Mouse (Mus musculus) cerebellum, postnatal 36 days (tissue): ENCODE results near the gene Ptprh.
"Not testable (repeated sequence)": the region's sequence is repeated elsewhere in the genome, so short reads cannot be mapped to it uniquely, and the experiment has no call there.

Source experiments
- DNase-seq, 2 experiments: peaks; one replicate each; pipeline ENCODE4 v3.0.0; 2021 to 2022; ENCODE audit warnings: mixed read lengths in 2 of 2

The Ptprh gene

DNA sequence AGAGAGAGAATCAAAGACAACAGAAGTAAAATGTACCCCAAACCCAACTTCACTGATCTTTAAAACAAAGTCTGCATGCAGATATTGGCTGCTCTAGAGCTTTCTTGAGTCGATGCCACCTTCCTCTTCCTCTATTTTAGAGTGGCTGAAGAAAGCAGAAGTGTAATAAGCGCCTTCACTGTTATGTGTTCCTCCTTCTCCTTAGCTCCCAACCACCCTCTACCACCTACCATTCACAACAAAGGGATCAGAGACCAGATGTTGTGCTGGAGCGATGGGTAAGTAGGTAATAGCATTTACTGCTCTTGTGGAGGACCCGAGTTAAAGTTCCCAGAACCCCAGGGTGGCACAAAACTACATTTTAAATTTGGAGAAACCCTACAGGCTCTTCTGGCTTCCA is 6.8 kb downstream of the Ptprh start:
- not testable (repeated sequence) for DNase-seq

DNA sequence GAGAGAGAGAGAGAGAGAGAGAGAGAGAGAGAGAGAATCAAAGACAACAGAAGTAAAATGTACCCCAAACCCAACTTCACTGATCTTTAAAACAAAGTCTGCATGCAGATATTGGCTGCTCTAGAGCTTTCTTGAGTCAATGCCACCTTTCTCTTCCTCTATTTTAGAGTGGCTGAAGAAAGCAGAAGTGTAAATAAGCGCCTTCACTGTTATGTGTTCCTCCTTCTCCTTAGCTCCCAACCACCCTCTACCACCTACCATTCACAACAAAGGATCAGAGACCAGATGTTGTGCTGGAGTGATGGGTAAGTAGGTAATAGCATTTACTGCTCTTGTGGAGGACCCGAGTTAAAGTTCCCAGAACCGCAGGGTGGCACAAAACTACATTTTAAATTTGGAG is 22.4 kb downstream of the Ptprh start:
- DNase-seq = not testable (repeated sequence)

DNA sequence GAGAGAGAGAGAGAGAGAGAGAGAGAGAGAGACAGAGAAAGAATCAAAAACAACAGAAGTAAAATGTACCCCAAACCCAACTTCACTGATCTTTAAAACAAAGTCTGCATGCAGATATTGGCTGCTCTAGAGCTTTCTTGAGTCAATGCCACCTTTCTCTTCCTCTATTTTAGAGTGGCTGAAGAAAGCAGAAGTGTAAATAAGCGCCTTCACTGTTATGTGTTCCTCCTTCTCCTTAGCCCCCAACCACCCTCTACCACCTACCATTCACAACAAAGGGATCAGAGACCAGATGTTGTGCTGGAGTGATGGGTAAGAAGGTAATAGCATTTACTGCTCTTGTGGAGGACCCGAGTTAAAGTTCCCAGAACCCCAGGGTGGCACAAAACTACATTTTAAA is 31.5 kb downstream of the Ptprh start:
- not testable (repeated sequence) for DNase-seq

DNA sequence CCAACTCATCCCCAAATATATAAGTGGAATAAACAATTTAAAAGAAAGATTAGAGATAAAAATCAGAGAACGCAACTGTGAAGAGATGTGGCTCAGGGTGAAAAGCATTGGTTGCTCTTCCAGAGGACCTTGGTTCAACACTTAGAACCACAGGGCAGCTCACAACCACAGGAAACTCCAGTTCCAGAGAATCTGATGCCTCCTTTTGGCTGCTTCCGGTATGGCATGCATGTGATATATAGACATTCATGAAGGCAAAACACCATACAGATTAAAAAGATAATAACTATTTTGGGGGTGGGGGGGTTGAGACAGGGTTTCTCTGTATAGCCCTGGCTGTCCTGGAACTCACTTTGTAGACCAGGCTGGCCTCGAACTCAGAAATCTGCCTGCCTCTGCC is 41.2 kb downstream of the Ptprh start:
- no peak for DNase-seq

DNA sequence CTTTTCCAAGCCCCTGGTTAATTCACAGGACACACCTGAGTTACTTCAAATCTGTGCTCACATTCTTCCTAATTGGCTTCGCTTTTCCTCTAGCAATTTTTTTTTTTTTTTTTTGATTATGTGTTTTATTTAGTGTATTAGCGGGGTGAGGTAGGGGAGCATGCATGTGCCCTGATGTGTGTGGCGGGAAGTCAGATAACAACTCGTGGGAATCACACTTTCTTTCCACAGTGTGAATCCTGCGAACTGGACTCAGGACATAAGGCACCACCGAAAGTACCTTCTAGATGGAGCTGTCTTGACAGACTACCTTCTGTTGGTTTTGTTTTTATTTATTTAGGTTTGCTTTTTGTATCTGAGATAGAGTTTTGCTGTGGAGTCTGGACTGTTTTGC is 46.7 kb downstream of the Ptprh start:
- DNase-seq = no peak

DNA sequence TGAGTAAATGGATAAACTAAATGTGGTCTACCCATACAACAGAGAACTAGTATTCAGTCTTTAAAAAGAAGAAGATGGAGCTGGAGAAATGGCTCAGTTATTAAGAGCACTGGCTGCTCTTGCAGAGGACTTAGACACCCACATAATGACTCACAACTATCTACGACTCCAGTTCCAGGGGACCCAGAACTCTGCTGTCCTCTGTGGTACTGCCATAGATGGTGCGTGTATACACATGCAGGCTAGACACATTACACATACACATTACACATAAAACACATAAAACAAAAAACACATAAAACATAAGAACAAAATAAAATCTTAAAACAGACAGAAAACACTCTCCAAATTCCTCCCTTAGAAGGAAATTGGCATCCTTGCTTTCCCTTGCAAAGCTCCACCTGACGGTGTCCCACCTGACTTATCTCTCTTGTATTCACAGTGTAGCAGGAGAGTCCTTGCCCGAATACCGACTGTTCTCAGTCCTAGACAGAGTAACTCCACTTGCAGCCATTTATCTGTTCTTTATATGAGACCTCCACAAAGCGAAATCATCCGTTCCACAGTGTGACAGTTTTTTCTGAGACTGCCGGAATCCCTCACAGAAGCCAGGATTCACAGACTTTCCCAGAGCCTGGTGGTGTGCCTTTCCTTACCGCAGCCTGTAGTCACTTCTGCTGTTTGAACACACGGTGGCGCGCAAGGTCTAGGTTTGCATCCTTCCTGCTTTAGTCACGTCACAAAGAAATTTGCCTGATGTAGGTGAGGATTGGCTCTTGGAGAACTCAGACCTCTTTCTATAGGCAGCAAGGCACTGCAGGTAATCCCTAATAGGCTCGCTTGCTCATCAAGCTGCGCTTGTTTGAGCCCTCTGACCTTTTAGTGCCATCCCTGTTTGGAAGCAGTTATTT is 47.3 kb downstream of the Ptprh start:
- peak; percentile 80 to 84 for DNase-seq

DNA sequence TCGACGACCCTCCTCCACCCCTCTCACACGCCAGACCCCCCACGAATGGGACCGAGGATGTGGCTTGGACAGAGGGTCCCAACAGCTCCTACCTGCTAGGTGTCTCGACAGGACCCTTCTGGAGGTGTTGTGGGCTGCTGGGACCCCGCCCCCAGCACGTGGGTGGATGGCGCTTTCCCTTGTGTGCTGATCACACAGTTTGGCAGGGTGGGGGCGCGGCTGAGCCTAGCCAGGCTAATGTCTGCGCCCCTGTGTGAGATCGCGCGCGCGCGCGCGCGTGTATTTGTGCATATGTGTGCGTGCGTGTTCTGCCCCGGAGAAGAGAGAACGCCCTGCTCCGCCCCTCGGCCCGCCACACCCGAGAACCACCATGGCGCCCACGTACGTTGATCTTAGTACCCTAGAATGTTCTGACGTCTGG is 56.6 kb downstream of the Ptprh start, which contains the start of gene Syt5:
TSS of gene Syt5 (minus strand) at position 321 of the 421 bp plus-strand sequence.
- peak; percentile 19 to 40 for DNase-seq

DNA sequence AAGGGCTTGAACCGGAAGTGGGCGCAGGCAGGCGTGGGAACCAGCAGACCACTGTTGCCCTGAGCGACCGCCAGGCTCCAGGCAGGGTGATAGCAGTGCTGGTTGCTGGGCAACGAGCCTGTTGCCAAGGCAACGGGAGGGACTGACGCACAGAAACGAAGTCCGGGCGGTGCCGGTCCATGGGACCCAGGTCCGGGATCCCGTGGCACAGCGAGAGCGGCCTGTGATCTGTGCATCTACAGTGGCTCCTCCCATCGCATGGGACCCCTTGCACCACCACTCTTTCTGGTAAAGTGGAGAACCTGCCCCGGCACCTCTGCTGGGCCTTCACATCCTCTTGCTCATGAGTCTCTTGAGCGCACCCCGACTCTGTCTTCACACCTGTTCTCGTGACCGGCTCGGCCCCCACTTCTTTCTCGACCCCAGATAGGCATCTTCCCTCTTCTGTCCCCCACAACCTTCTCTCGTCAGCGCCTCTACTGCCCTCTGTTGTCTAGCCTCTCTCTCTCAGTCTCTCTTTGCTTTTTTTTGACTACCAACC is 57.2 kb downstream of the Ptprh start:
- DNase-seq = peak; percentile 85

DNA sequence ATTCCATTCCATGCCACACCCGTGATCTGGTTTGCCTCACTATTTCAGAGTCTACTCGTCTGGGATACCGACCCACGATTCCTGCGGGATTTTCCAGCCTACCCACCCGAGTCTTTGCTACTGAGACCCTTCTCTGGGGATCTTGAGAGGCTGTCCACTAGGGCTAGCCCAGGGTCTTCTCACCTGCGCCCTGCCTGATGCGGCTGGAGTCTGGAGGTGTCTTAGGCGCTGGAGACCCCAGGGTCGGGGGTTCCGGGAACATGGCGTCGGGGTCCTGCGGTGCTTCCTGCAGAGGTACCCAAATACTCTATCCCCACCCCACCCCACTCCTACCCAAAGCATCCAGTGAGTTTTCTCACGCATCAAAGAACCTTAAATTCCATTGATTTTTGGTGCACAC is 57.8 kb downstream of the Ptprh start:
- DNase-seq = no peak

DNA sequence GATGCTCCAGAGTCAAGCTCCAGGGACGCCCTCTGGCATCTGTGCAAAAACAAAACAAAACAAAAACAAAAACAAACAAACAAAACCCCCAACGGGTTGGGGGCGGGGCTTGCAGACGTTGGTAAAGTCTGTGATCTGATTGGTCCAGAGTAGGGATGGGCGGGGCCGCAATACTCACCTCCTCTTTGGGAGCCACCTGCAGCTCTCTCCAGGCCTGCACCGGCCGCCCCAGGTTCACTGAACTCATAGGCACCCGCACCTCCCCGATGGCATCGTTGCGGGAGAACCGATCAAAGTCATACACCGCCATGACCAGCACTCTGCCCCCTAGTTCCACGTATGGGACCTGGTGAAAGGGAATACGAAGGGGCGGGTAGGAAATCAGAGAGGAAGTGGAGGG is 61.8 kb downstream of the Ptprh start:
- no peak for DNase-seq

DNA sequence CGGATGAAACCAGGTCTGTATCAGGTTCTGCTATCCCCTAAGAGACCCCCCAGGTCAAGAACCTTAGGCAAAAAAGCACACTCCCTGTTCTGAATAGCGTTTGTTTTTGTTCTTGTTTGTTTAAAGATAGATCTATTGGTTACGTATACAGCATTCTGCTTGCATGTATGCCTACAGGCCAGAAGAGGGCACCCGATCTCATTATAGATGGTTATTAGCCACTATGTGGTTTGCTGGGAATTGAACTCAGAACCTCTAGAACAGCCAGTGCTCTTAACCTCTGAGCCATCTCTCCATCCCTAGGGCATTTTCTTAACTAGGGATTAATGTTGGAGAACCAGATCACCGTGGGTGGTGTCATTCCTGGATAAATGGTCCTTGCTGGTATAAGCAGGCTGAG is 62.5 kb downstream of the Ptprh start:
- no peak for DNase-seq

DNA sequence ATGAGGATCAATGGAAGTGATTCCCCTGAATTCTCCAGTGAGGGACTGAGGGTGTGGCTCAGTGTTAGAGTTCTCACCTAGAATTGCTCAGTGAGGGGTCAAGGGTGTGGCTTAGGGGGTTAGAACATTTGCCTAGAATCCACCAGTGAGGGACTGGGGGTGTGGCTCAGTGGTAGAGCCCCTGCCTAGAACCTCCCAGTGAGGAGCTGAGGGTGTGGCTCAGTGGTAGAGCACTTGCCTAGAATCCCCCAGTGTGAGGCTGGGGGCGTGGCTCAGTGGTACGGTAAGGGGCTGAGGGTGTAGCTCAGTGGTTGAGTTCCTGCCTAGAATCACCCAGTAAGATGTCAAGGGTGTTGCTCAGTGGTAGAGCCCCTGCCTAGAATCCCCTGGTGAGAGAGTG is 64.8 kb downstream of the Ptprh start:
- DNase-seq = no peak

DNA sequence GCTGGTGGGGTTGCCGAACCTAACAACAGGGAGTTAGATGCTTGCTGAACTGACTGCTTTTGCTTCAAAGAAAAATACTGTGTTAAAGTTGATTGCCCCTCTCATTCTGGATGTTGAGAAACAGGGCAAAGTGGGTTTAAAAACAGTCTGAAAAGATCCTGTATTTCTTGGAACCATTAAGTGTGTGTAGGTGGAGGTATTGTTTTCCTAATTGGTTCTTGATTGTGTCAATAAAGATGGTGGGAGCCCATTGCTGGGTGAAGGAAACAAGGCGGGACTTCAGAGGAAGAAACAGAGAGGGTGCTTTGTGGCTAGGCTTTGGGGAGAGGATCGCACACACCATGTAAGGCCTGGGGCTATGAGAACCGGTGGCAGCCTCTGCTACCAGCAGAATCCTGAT is 66.7 kb downstream of the Ptprh start:
- DNase-seq = no peak

DNA sequence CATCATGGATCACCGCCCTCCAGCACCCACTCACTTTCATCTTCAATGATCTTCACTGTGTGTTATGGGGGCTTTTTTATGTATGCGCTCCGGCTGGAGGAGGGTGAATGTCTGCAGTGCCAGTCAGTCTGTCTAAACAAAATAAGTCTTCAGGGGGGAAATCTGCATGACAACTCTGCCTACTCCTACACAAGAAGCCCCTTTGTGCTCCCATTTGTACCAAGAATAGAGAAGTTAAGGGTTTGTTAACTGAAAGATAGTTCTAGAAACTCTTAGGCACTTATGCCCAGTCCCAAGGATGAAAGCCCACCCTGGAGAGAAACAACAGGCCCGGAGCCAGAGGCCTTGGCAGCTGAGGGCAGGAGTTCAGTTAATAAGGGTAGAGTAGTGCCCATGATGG is 67.5 kb downstream of the Ptprh start:
- no peak for DNase-seq

DNA sequence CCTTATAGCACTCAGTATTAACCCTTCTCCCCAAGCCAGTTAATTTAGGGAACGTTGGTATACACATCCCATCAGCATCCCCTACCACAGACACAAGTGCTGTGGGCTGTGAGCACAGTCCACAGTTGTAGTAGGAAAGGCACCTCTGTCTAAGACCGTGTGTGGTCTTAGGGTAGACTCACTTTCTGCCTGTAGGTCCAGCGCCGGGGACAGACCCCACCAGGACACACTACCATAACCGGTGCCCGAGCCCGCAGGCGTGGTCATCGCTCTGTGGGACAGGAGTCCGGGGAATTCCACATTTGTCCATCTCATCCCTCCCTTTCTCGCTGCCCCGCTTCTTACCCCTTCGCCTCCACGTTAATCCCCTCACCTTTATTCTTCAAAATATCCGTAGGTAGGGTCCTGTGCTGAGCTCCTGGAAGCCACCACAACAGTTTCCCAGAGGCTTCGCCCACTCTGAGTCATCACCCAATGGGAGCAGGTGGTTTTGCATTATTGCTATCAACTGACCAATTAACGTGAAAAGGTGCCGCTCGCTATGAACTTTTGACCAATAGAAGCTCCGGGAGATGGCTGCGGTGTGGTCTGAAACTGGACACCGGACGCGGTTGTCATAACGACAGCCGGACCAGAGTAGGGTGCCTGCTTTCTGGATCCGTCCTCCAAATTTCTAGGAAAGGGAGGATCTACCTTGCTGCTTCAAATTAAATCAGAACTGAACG is 71.7 kb downstream of the Ptprh start, which contains the start of gene Dnaaf3:
TSS of gene Dnaaf3 (minus strand) at position 449 of the 725 bp plus-strand sequence.
- DNase-seq = no peak

DNA sequence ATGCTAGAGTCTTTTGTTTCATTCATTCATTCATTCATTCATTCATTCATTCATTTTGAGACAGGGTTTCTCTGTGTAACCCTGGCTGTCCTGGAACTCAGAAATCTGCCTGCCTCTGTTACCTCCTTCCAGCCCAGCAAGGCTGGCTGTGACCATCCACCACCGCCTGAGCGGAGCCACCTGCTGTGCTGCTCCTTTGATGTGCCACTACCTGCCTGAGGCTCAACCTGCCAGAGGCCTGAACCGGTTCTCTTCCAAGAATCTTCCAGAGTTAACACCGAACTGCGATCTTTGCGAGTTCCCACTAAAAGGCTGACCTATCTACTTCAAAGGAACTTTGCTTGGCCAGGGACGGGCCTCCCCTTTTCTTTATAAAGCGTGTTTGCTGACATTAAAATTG is 73.7 kb downstream of the Ptprh start:
- not testable (repeated sequence) for DNase-seq

DNA sequence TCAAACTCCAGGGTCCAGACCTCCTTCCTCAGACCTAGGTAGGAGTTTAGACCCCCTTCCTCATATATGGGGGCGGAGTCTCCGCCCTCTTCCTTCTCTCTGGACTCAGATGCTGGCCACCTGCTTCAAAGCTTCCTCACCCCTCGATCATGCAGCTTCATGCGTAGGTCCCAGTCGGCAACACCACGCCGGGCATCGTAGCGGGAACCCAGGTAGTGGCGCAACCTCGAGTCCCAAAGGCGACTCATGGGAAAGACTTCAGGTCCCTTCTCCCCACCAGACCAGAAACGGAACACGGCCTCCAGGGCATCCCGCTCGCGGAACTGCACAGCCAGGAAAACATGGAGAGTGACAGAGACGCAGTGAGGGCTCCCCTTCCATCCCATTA is 76.5 kb downstream of the Ptprh start:
- no peak for DNase-seq

DNA sequence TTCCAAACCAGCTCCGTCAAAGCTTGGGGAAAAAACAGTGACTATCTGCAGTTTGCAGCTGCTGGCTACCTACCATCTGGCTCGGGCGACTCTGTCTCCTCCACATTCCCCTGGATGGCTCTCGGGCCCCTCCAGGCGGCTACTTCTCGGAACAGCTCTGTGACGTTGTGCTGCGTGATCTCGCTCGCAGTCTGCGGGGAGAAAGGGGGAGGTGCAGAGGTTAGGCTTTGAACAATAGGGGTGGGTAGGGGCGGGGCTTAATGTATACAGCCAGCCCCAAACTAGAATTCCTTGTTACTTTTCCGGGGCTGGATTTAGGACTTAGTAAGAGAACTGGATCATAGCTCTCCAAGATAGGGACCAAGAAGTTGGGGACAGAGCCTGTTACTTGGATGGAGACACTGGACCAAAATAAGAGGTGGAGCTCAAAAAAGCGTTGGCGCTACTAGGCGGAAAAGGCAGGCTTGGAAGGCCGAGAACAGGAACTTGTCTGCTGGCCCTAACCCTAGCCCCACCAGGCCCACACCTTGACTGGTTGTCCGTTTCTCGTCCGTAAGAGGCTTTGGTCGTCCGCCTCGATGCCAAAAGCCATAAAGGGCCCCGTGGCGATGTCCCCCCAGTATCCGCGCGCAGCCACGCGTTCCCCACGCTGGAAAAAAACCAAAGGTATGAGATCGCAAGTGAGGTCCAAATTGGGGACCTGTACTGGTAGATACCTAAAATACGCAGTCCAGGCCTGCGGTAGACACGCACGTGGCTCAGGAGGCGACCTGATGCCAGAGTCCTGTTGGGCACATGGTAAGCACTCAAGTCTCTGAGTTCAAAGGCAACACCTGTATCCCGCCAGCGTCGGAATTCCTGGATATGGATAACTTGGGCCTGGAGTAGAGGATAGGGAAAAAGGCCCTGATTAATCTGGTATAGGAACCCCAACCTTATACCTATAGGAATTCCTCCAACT is 77.2 kb downstream of the Ptprh start:
- peak; percentile 62 to 70 for DNase-seq

DNA sequence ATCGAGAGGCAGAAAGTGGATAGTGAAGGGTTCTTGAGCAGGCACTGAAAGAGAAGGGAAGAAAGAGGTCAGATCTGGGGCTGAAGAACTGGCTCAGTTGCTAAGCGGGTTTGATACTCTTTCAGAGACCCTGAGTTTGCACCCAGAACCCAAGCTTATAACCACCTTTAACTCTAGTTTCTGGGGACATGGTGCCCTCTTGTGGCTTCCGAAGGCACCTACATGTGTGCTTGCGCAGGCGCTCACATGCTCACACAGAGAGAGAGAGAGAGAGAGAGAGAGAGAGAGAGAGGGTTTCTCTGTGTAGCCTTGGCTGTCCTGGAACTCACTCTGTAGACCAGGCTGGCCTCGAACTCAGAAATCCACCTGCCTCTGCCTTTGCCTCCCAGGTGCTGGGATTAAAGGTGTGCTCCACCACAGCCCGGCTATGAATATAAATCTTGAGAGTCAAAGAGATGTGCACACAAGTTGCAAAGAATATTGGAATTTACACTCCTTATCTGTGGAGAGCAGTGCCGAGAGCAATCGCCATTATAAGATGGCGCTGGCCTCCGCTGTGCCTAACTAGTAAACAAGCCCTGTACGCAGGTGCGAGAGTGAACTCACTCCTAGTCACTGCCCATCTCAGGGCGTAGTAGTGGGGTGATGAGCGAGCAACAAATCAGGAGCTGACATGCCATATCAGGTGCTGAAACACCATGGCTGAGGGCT is 79.5 kb downstream of the Ptprh start, which contains the start of gene Tnni3:
TSS of gene Tnni3 (minus strand) at position 18 of the 711 bp plus-strand sequence.
- peak; percentile 48 to 57 for DNase-seq

DNA sequence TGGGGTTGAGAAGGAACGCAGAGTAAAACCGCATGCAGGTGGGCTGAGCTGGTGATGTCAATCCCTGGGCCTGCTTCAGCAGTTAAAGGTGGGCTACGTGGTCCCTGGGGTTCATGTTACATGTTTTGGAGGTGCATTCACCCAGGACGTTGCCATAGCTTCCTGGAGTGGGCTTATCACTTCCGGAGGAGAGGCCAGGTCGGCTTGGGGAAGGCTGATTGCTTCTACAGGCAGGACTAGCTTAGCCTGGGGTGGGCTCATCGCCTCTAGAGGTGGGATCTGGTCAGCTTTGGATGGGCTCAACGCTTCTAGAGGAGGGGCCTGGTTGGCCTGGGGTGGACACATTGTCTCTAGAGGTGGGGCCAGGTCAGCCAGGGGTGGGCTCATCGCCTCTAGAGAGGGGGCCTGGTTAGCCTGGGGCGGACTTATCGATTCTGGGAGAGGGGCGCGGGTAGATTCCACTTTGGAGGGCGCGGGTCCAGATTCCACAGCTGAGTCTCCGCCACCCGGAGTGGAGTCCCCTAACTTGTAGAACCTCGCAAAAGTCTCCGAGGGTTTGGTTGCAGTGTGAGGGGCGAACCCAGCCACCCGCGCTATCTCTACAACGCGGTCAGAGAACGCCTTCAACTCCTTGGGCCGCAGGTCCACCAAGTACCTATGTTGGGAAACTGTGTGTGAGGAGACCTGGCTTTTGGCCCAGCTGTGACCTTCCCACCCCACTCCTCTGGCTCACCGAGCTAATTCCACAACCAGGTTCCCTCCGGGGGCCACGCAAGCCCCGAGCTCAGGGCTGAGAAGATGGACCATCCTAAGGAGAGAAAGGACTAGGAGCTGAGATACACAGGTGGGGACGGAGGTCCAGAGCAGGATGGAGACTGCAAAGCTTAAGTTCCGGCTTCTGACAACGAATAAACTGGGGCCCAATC is 80.4 kb downstream of the Ptprh start:
- DNase-seq = no peak
